Mouse (Mus musculus): ENCODE results near the gene Lmbr1l. TPM values are rescaled to one million over a fixed set of nuclear protein-coding genes. Genes with fewer than 3 reads are reported as not detected.

Lmbr1l gene
- polyA plus RNA-seq, 1 experiment from 2014 or later: 11.6 TPM

DNA sequence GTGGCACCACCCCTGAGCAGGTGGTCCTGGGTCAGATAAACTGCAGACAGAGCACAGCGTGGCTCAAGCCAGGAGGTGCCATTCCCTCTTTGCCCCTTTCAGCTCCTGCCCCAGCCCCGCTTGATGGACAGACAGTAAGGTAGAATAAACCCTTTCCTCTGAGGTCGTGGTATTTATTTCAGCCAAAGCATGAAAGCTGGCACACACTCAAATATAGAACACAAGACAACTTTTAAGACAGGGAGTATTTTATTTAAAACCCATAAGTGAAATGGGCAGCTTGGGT, 31.5 kb upstream of the Lmbr1l start:
- Histone ChIP-seq H3K27me3 (ENCODE audit: insufficient read depth, low read length) (no peaks in the 10 kb centered on the region), H3K36me3 (ENCODE audit: insufficient read depth, low read length) (0 out of 2 replicates have a peak, but pooled peaks cover 4% of the 10 kb centered on the region), H3K4me1 (replicated peaks; ENCODE audit: insufficient read depth, low read length) (peaks cover 7% of the 10 kb centered on the region), H3K4me2 (ENCODE audit: low read length) (no peak overlapping the region), H3K27ac (no peak overlapping the region), H3K9ac (ENCODE audit: low read depth, low read length) (no peak overlapping the region), H3K4me3 (replicated peaks; ENCODE audit: low read depth, low read length) (no peak overlapping the region), H3K9me3 (replicated peaks; ENCODE audit: low read length) (no peaks in the 10 kb centered on the region)
- ATAC-seq (replicated peaks; ENCODE audit: low FRiP score, low read depth) (no peak), DNase-seq (ENCODE audit: low spot score) (no peak)
- no peak for TF ChIP-seq CTCF (IDR thresholded peaks at IDR 0.05; ENCODE audit: low read depth)
- 72% methylated on average over 3 of the region's 3 CpGs for WGBS

DNA sequence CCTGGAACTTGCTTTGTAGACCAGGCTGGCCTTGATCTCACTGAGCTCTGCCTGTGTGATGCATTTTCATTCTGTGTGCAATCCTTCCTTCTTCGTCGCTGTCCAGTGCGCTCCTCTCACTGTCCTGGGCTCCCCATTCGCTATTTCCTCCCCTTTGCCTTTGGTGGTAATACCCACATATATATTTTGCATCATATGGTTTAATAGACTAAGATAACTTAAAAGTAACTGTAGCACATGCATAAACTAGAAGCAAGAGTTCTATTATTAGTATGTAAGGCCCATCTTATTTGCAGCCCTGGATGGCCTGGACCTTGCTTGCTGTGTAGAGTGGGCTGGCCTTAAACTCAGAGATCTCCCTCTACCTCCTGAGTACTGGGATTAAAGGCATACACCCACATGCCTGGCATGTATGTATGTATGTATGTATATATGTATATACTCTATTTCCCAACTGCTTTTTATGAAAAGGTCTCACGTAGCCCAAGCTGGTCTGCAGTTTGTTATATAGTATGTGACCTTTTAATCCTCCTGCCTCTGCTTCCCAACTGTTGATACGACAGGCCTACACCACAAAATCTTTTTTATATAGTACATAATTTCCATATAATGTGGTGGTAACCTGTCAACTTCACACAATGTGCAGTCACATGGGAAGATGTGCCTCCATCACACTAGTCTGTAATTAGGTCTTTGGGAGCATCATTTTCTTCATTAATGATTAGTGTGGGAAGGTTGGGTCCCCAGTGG, 31.0 kb upstream of the Lmbr1l start:
- ATAC-seq (replicated peaks; ENCODE audit: low FRiP score, low read depth): no peak

DNA sequence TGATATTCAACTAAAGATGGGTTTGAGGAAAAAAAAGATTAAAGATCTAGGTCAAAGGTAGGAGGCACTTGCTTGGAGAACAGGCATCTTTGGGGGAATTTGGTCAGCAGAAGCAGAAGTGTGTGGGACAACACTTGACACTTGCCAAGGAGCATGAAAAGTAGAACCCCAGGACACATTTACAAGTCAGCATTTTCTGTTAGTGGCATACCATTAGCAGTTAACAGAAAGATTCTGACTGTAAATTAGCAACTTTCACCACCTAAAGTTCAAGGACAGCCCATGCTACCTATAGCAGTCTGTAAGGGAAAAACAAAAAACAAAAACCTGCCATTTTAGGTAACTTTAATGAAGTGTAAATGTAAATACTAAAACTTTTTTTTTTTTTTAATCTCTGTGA, 30.4 kb upstream of the Lmbr1l start:
- TF ChIP-seq CTCF (IDR thresholded peaks at IDR 0.05; ENCODE audit: low read depth): no peak
- Histone ChIP-seq H3K4me3 (replicated peaks; ENCODE audit: low read depth, low read length) (no peak overlapping the region), H3K4me2 (ENCODE audit: low read length) (no peak overlapping the region), H3K36me3 (ENCODE audit: insufficient read depth, low read length) (0 out of 2 replicates have a peak, but pooled peaks cover 4% of the 10 kb centered on the region), H3K9me3 (replicated peaks; ENCODE audit: low read length) (no peaks in the 10 kb centered on the region), H3K27ac (no peak overlapping the region), H3K27me3 (ENCODE audit: insufficient read depth, low read length) (no peaks in the 10 kb centered on the region), H3K9ac (ENCODE audit: low read depth, low read length) (no peak overlapping the region), H3K4me1 (replicated peaks; ENCODE audit: insufficient read depth, low read length) (peaks cover 7% of the 10 kb centered on the region)
- no peak for ATAC-seq (replicated peaks; ENCODE audit: low FRiP score, low read depth)
- DNase-seq (ENCODE audit: low spot score): no peak

More for the DNA sequence above, 31.0 kb upstream of the Lmbr1l start:
- no peak for DNase-seq (ENCODE audit: low spot score)
- Histone ChIP-seq H3K4me2 (ENCODE audit: low read length) (no peak overlapping the region), H3K27me3 (ENCODE audit: insufficient read depth, low read length) (no peaks in the 10 kb centered on the region), H3K9me3 (replicated peaks; ENCODE audit: low read length) (no peaks in the 10 kb centered on the region), H3K4me3 (replicated peaks; ENCODE audit: low read depth, low read length) (no peak overlapping the region), H3K4me1 (replicated peaks; ENCODE audit: insufficient read depth, low read length) (peaks cover 7% of the 10 kb centered on the region), H3K9ac (ENCODE audit: low read depth, low read length) (no peak overlapping the region), H3K27ac (no peak overlapping the region), H3K36me3 (ENCODE audit: insufficient read depth, low read length) (0 out of 2 replicates have a peak, but pooled peaks cover 4% of the 10 kb centered on the region)
- WGBS: 75% methylated on average over 6 of the region's 6 CpGs
- TF ChIP-seq CTCF (IDR thresholded peaks at IDR 0.05; ENCODE audit: low read depth): no peak

DNA sequence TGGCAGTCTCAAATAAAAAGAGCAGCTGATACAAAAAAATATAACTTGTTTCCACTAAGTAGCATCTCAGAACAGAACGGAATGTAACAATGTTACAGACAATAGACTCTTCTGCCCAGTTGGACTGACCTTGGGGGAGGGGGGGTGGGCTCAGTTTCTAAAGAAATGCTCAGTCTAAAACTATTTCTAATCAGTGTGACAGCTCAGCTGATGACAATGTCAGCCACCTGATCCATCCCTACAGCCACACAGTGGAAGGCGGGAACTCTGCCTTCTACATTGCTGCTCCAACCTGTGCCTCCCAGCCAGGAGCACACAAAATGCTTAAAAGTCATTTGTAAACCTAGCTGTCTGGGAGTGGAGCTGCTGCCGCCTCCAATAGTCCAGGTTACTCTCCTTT, 29.9 kb upstream of the Lmbr1l start:
- ATAC-seq (replicated peaks; ENCODE audit: low FRiP score, low read depth) (no peak), DNase-seq (ENCODE audit: low spot score) (no peak)
- no peaks in the 10 kb centered on the region for H3K9me3 ChIP-seq (replicated peaks; ENCODE audit: low read length)
- H3K27me3 ChIP-seq (ENCODE audit: insufficient read depth, low read length): no peaks in the 10 kb centered on the region
- no peak overlapping the region for H3K4me2 ChIP-seq (ENCODE audit: low read length)
- no peak overlapping the region for H3K27ac ChIP-seq
- H3K4me3 ChIP-seq (replicated peaks; ENCODE audit: low read depth, low read length): no peak overlapping the region
- peaks cover 7% of the 10 kb centered on the region for H3K4me1 ChIP-seq (replicated peaks; ENCODE audit: insufficient read depth, low read length)
- 49% methylated on average over 3 of the region's 3 CpGs for WGBS
- no peak overlapping the region for H3K9ac ChIP-seq (ENCODE audit: low read depth, low read length)
- H3K36me3 ChIP-seq (ENCODE audit: insufficient read depth, low read length): 0 out of 2 replicates have a peak, but pooled peaks cover 4% of the 10 kb centered on the region
- TF ChIP-seq CTCF (IDR thresholded peaks at IDR 0.05; ENCODE audit: low read depth): no peak

DNA sequence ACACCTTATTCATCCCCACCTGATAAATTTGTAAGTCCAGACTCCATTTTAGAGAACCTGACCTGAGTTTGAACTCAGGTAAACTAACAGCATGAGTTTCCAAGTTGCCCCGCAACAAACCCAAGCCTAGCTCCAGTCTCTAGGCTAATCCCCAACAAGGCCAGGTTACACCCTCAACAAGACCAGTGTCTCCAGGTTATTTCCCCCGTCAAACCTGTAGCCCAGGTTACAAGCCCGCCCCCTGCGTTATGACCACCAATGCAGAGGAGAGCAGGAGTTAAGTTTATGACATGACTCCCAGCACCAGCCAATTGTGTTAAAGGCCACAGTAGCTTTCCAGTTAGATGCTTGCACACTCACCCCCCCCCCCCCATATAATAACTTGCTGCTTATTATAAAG, 25.1 kb upstream of the Lmbr1l start:
- no peak overlapping the region for H3K4me2 ChIP-seq (ENCODE audit: low read length)
- no peaks in the 10 kb centered on the region for H3K9me3 ChIP-seq (replicated peaks; ENCODE audit: low read length)
- H3K36me3 ChIP-seq (ENCODE audit: insufficient read depth, low read length): no peaks in the 10 kb centered on the region
- H3K4me3 ChIP-seq (replicated peaks; ENCODE audit: low read depth, low read length): no peak overlapping the region
- WGBS: 73% methylated on average over 4 of the region's 4 CpGs
- H3K9ac ChIP-seq (ENCODE audit: low read depth, low read length): no peak overlapping the region
- no peak for ATAC-seq (replicated peaks; ENCODE audit: low FRiP score, low read depth)
- no peak for DNase-seq (ENCODE audit: low spot score)
- H3K4me1 ChIP-seq (replicated peaks; ENCODE audit: insufficient read depth, low read length): no peaks in the 10 kb centered on the region
- no peak for TF ChIP-seq CTCF (IDR thresholded peaks at IDR 0.05; ENCODE audit: low read depth)
- H3K27me3 ChIP-seq (ENCODE audit: insufficient read depth, low read length): no peaks in the 10 kb centered on the region
- H3K27ac ChIP-seq: no peak overlapping the region

DNA sequence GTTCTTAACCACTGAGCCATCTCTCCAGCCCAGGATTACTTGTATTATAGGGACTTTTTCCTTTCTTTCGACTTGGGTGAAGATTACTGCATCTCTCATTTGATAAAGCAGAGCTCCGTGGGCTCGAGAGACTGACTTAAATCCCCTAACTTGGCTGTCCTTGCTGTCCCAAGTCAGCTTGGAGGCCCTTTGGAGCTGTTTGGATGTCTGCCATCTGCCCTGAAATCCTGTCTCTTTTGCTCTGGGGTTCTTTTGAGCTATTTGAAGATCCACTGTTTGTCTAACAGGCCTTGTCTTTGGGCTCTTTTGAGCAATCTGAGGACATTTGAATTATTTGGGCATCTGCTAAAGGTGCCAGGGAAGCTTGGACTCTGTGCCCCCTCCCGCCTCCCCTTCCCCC, 24.1 kb upstream of the Lmbr1l start:
- no peaks in the 10 kb centered on the region for H3K4me1 ChIP-seq (replicated peaks; ENCODE audit: insufficient read depth, low read length)
- no peak overlapping the region for H3K9ac ChIP-seq (ENCODE audit: low read depth, low read length)
- H3K27me3 ChIP-seq (ENCODE audit: insufficient read depth, low read length): no peaks in the 10 kb centered on the region
- H3K4me3 ChIP-seq (replicated peaks; ENCODE audit: low read depth, low read length): no peak overlapping the region
- no peak for DNase-seq (ENCODE audit: low spot score)
- no peak for ATAC-seq (replicated peaks; ENCODE audit: low FRiP score, low read depth)
- 73% methylated on average over 4 of the region's 4 CpGs for WGBS
- no peak overlapping the region for H3K27ac ChIP-seq
- H3K9me3 ChIP-seq (replicated peaks; ENCODE audit: low read length): no peaks in the 10 kb centered on the region
- TF ChIP-seq CTCF (IDR thresholded peaks at IDR 0.05; ENCODE audit: low read depth): no peak
- no peaks in the 10 kb centered on the region for H3K36me3 ChIP-seq (ENCODE audit: insufficient read depth, low read length)
- no peak overlapping the region for H3K4me2 ChIP-seq (ENCODE audit: low read length)

DNA sequence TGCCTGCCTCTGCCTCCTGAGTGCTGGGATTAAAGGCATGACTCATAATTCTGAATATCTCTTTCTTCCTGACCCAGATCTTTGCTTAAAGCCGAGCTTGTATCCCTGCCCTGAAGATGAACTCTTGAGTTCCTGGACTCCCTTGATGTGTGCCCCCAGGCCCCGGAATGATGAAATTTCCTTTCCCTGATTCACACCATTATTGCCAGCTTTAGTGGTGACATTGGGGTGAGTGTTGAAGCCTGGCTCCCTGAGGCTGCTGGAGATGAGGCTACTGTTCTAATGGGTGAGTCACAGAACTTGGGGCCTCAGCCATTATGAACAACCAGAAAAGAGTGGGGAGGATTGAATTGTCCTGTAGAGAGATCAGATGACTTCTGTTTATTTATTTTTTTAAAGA, 23.5 kb upstream of the Lmbr1l start:
- DNase-seq (ENCODE audit: low spot score): no peak
- no peak for ATAC-seq (replicated peaks; ENCODE audit: low FRiP score, low read depth)
- WGBS: 68% methylated on average over 2 of the region's 2 CpGs
- Histone ChIP-seq H3K9ac (ENCODE audit: low read depth, low read length) (no peak overlapping the region), H3K4me1 (replicated peaks; ENCODE audit: insufficient read depth, low read length) (no peaks in the 10 kb centered on the region), H3K4me2 (ENCODE audit: low read length) (no peak overlapping the region), H3K27ac (no peak overlapping the region), H3K4me3 (replicated peaks; ENCODE audit: low read depth, low read length) (no peak overlapping the region), H3K27me3 (ENCODE audit: insufficient read depth, low read length) (no peaks in the 10 kb centered on the region), H3K36me3 (ENCODE audit: insufficient read depth, low read length) (no peaks in the 10 kb centered on the region), H3K9me3 (replicated peaks; ENCODE audit: low read length) (no peaks in the 10 kb centered on the region)
- no peak for TF ChIP-seq CTCF (IDR thresholded peaks at IDR 0.05; ENCODE audit: low read depth)
